Mouse (Mus musculus): ENCODE measurements at regions not wholly inside any gene's neighbourhood (a gene's known extent, or its start where the extent isn't known, plus 50 kb on each side); places are given as distances from the start of the nearest gene placed in this dataset.

DNA sequence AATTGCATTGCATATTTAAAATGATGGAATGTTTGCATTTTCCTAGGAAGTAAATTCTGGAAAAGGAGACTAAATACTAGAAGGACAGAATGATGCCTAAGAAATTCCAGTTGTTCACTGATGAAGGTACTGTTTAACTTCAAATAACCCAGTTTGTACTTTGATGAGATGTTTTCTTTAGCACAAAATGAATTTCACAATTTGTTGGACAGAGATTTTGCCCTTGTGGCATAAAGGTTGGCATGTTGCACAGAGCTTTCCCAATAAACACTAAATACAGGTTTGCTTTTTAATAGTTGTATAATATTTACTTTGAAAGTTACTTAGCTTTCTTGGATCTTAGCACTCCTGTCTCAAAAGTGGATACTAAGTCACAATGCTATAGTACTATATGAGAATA, 181.6 kb downstream of the Gm10192 start:
- TF ChIP-seq CTCF (IDR thresholded peaks at IDR 0.05; ENCODE audit: low read depth, low read length) (no peak), POLR2A (IDR thresholded peaks at IDR 0.05; ENCODE audit: extremely low read depth, insufficient read depth, low read length) (no peak)

Measured in liver, adult 2 months (tissue).